Mouse (Mus musculus) CH12.LX (cell line): Measurements from ENCODE around the gene Lgr4.

ENCODE experiments used
- CTCF ChIP-seq, 2 experiments: IDR thresholded peaks in 1 of 2; conservative IDR thresholded peaks in 1 of 2; 2 replicates each; pipeline ENCODE4 v1.5.1; 2011 to 2012; ENCODE audit warnings: low read depth in 2 of 2, low read length in 2 of 2, improper control_type of control experiment in 1 of 2, inconsistent platforms in 1 of 2, mild to moderate bottlenecking in 1 of 2, moderate library complexity in 1 of 2
- KAT2A ChIP-seq: IDR thresholded peaks from 2 replicates; pipeline ENCODE4 v1.6.1; 2012; ENCODE audit warnings: low read length, improper control_type of control experiment, inconsistent platforms; ENCODE audit not compliant: insufficient replicate concordance
- MAFK ChIP-seq: IDR thresholded peaks from 2 replicates; pipeline ENCODE4 v1.6.1; 2011; ENCODE audit warnings: low read length, improper control_type of control experiment; ENCODE audit not compliant: insufficient replicate concordance
- MAX ChIP-seq: IDR thresholded peaks from 2 replicates; pipeline ENCODE4 v1.6.1; 2011; ENCODE audit warnings: low read length, improper control_type of control experiment
- POLR2A ChIP-seq: IDR thresholded peaks from 2 replicates; pipeline ENCODE4 v1.6.1; 2011; ENCODE audit warnings: low read depth, mild to moderate bottlenecking, improper control_type of control experiment, low read length
- UBTF ChIP-seq: IDR thresholded peaks from 2 replicates; pipeline ENCODE4 v1.6.1; 2012; ENCODE audit warnings: low read depth, mild to moderate bottlenecking, inconsistent platforms, low read length, improper control_type of control experiment, moderate library complexity
- USF2 ChIP-seq: conservative IDR thresholded peaks from 2 replicates; pipeline ENCODE4 v1.6.1; 2011; ENCODE audit warnings: low read depth, low read length, improper control_type of control experiment
- ZC3H11A ChIP-seq: IDR thresholded peaks from 2 replicates; pipeline ENCODE4 v1.6.1; 2012; ENCODE audit warnings: low read depth, mild to moderate bottlenecking, inconsistent platforms, low read length, improper control_type of control experiment

DNA sequence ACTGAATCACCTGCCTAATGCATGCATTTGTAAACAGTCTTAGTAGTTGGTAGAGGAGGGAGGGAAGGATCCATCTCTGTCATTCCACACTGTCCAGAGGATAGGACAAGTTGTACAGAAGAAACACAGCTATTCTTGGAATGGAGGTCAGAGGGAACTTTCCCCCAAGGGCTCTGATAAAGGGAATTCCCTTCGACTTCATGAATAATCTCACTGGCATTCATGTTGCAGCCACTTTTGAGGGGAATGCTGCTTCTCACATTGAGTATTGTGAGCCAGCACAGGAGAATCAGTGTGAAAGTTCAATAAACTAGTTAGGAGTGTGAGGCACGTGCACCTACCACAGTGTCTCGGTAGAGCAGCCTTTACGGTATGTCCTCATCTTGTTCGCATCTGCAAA lies 37.6 kb downstream of the Lgr4 start:
- TF ChIP-seq KAT2A (no peak), USF2 (no peak), CTCF (conservative IDR thresholded peaks at IDR 0.05 in 1 of 2, IDR thresholded peaks at IDR 0.05 in 1 of 2; ENCODE audit: low read depth in 2 of 2, low read length in 2 of 2) (no peak), ZC3H11A (no peak), POLR2A (no peak), MAFK (no peak), MAX (no peak), UBTF (no peak)
